ENCODE assay signal across 17 mouse cellular contexts in genomic region chr16:16554098-16554497, GRCm38 (mm10). TPM values are rescaled to one million over a fixed set of nuclear protein-coding genes. Genes with fewer than 3 reads are reported as not detected.
DNase-seq lines count a peak whose midpoint lies in the region; ATAC-seq and TF ChIP-seq lines count a peak whose summit lies in the region.
"Had no signal": no experiment of that assay in that cellular context is flagged by ENCODE, and none has a peak within 500 bp of the region (broad histone marks: within the 10 kb centered on the region; RNA-seq: fewer than 3 reads in every experiment).

No protein-coding gene starts in this region.

- ATAC-seq in heart, postnatal 0 days (ENCODE audit: insufficient read depth, low read depth) = no peak
- no peak for ATAC-seq in forebrain, embryonic 13.5 days
- ATAC-seq: forebrain, embryonic 14.5 days; intestine, postnatal 0 days; Patski had no signal

- no peaks in the 10 kb centered on the region for H3K36me3 ChIP-seq in heart, postnatal 0 days (replicated peaks; ENCODE audit: control insufficient read depth, insufficient read depth, low read length)
- no peaks in the 10 kb centered on the region; the same call in 1 of the 2 replicates for H3K36me3 ChIP-seq in forebrain, embryonic 13.5 days (ENCODE audit: poor library complexity, severe bottlenecking)
- H3K36me3 ChIP-seq: neural tube, embryonic 13.5 days had no signal

- H3K9ac ChIP-seq in heart, postnatal 0 days (replicated peaks; ENCODE audit: low read depth, low read length) = no peak overlapping the region
- H3K9ac ChIP-seq in forebrain, embryonic 13.5 days = no peak overlapping the region
- H3K9ac ChIP-seq: neural tube, embryonic 13.5 days had no signal

- 45% methylated on average over 2 of the region's 2 CpGs for WGBS in heart, postnatal 0 days
- 55% methylated on average over 2 of the region's 2 CpGs for WGBS in forebrain, embryonic 13.5 days

- no peak for DNase-seq in heart, postnatal 0 days (ENCODE audit: low spot score)
- no peak for DNase-seq in heart, postnatal 25 days (ENCODE audit: low spot score)
- peak; percentile 73 to 87 for DNase-seq in cerebellum, adult 18-20 months
- DNase-seq in cerebellum, postnatal 36 days = peak; percentile 71 to 73
- no peak for DNase-seq in adrenal gland, adult 2 months
- DNase-seq: adrenal gland, postnatal 36 days; heart, postnatal 4 days; layer of hippocampus, adult 9-11 months; right cerebral cortex, postnatal 25 days had no signal

- no peaks in the 10 kb centered on the region for H3K27me3 ChIP-seq in heart, postnatal 0 days (ENCODE audit: control insufficient read depth, insufficient read depth, low read length)
- no peaks in the 10 kb centered on the region for H3K27me3 ChIP-seq in forebrain, embryonic 13.5 days
- H3K27me3 ChIP-seq: neural tube, embryonic 13.5 days; Patski had no signal

- H3K4me3 ChIP-seq in heart, postnatal 0 days (ENCODE audit: low read depth, low read length) = no peak overlapping the region
- H3K4me3 ChIP-seq in bone marrow macrophage, adult 2 months (ENCODE audit: insufficient read depth, low read length) = no peak overlapping the region; the same call in 1 of the 2 replicates
- no peak overlapping the region for H3K4me3 ChIP-seq in forebrain, embryonic 13.5 days
- H3K4me3 ChIP-seq: midbrain, embryonic 10.5 days; neural tube, embryonic 13.5 days had no signal

- 0 out of 2 replicates have a peak overlapping the region, but pooled peaks have one; percentile 27 for H3K27ac ChIP-seq in heart, postnatal 0 days (ENCODE audit: low read depth)
- H3K27ac ChIP-seq in bone marrow macrophage, adult 2 months (ENCODE audit: insufficient read depth, low read depth, low read length) = peak overlapping the region; percentile 93
- no peak overlapping the region for H3K27ac ChIP-seq in forebrain, embryonic 13.5 days
- H3K27ac ChIP-seq: kidney, postnatal 0 days; midbrain, embryonic 10.5 days; neural tube, embryonic 13.5 days had no signal

- 0 out of 2 replicates have a peak, but pooled peaks cover 5% of the 10 kb centered on the region for H3K4me1 ChIP-seq in heart, postnatal 0 days (ENCODE audit: control insufficient read depth, insufficient read depth)
- peaks cover 62% of the 10 kb centered on the region for H3K4me1 ChIP-seq in bone marrow macrophage, adult 2 months (ENCODE audit: control insufficient read depth, insufficient read depth, low read length)
- peaks cover 35% of the 10 kb centered on the region for H3K4me1 ChIP-seq in forebrain, embryonic 13.5 days

- TF ChIP-seq EP300 in heart, postnatal 0 days (IDR thresholded peaks at IDR 0.05; ENCODE audit: low read depth) = no peak

- no peak overlapping the region for H3K4me2 ChIP-seq in heart, postnatal 0 days (ENCODE audit: low read depth, low read length)
- H3K4me2 ChIP-seq in forebrain, embryonic 13.5 days = no peak overlapping the region
- H3K4me2 ChIP-seq: neural tube, embryonic 13.5 days had no signal

- no peaks in the 10 kb centered on the region for H3K9me3 ChIP-seq in heart, postnatal 0 days (replicated peaks; ENCODE audit: control insufficient read depth, low read length)
- no peaks in the 10 kb centered on the region for H3K9me3 ChIP-seq in forebrain, embryonic 13.5 days (replicated peaks)
- H3K9me3 ChIP-seq: midbrain, embryonic 10.5 days; neural tube, embryonic 13.5 days had no signal

- TF ChIP-seq CTCF in heart, postnatal 0 days (IDR thresholded peaks at IDR 0.05; ENCODE audit: low read depth) = no peak
- no peak for TF ChIP-seq CTCF in bone marrow macrophage, adult 2 months (IDR thresholded peaks at IDR 0.05; ENCODE audit: low read depth, low read length)

- intact Hi-C loops in heart, postnatal 25 days (cut with DNase I) = no loop called here

- no peak for TF ChIP-seq POLR2A in bone marrow macrophage, adult 2 months (IDR thresholded peaks at IDR 0.05; ENCODE audit: borderline replicate concordance, low read depth, low read length)

RNA-seq across cellular contexts. Expression of gene Fgd4, which starts 46.3 kb away (rescaled TPM):
- total RNA-seq in heart, postnatal 0 days (2014; rRNA removed; ENCODE audit: low replicate concordance) = 10.3 and 13.7 TPM in 2 replicates
- 8.8 and 10.0 TPM in 2 replicates for polyA plus RNA-seq in heart, postnatal 0 days (2015; fragmentation: Nextera tagmentation; extraction: Ambion mirVana)
- 10 to 100 TPM; 48.1 to 50.0 TPM for total RNA-seq in heart, postnatal 25 days (2021)
- 90.8 and 97.9 TPM in 2 replicates for polyA plus RNA-seq in bone marrow macrophage, adult 2 months (2012; ENCODE audit: insufficient read depth, insufficient read length, missing spikeins)
- 28.9 and 30.0 TPM in 2 replicates for polyA plus RNA-seq in forebrain, embryonic 13.5 days (2015; fragmentation: Nextera tagmentation; extraction: Ambion mirVana)
- 10 to 100 TPM; 13.5 to 16.5 TPM for total RNA-seq in adrenal gland, adult 2 months (2021)
- polyA plus RNA-seq in adrenal gland, adult 2 months (2012; rRNA removed) = 0.71 and 1.2 TPM in 2 replicates

Comparison
In these comparisons a context has a peak if more than half of its experiments do, and no peak if none do; other contexts are left out.
1. DNase-seq: peak in cerebellum, adult 18-20 months (2 of 2) and cerebellum, postnatal 36 days (2 of 2); none in heart, postnatal 0 days (single experiment), heart, postnatal 25 days (single experiment) and adrenal gland, adult 2 months (single experiment).